Mouse (Mus musculus) subcutaneous adipose tissue, adult 2 months (tissue): ENCODE data around the gene Srek1. TPM values are rescaled to one million over a fixed set of nuclear protein-coding genes. Genes with fewer than 3 reads are reported as not detected.

Source experiments
- polyA plus RNA-seq: library from polyadenylated mRNA; depleted of rRNA; stranded (reverse); fragments of >200 nt; gene quantifications from 2 replicates; pipeline ENCODE4 v1.2.3, GENCODE M21; 2012; ENCODE audit warnings: low replicate concordance; rRNA removed

Srek1 gene
- 23.6 and 61.7 TPM in 2 replicates for polyA plus RNA-seq

DNA sequence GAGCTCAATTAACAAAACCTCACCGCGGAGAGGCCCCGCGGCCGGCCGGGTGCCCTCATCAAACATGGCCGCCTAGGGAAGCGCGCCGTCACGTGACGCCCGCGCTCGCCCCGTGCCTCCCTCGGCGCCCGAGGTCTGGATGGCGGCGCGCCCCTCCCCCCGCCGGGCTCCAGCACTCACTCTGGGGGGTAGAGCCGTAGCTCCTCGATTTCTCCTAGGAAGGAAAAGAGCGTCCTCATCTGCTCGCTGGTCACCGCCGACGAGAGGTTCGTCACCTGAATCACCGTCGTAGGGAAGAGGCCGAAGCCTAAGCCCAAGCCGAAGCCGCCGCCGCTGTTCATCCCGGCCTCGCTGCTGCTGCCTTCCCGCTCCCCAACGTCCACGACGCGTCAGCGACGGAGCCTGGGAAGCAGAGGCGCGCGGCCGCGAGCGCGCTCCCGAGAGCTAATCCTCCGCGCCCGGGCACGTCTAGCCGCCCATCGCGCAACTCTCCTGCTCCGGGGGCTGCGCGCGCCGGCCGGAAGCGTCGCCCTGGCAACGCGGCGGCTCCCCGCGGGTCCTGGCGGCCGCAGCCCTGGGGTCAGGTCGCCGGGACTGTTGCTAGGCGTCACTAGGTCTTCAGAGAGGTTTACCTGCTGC lies at the start of gene Srek1:
Gene Srek1, minus strand, starts transcription at position 490 of the 639 bp plus-strand sequence.

Other genes with a start within 250 kb of the Srek1 start
- 8.4 and 16.6 TPM in 2 replicates for gene Erbin, start 145.9 kb upstream of the Srek1 start, polyA plus RNA-seq